Mouse (Mus musculus): Measurements from ENCODE around the gene Zfp787.

GRCm38 (mm10) chr7:6170871-6171270 lies 15.1 kb upstream of the Zfp787 start:
- TF ChIP-seq CTCF (IDR thresholded peaks at IDR 0.05 in 2 of 3, conservative IDR thresholded peaks at IDR 0.05 in 1 of 3; ENCODE audit: control insufficient read depth in 1 of 3, insufficient read depth in 1 of 3, low read depth in 2 of 3, low read length in 3 of 3, poor library complexity in 1 of 3, severe bottlenecking in 1 of 3) (no peak), ZC3H11A (IDR thresholded peaks at IDR 0.05; ENCODE audit: low read depth, low read length) (no peak), GATA1 (IDR thresholded peaks at IDR 0.05; ENCODE audit: low read depth, low read length) (no peak), CHD2 (IDR thresholded peaks at IDR 0.05; ENCODE audit: low read length) (no peak)

All from MEL (cell line).